Mouse (Mus musculus) left cerebral cortex, adult 8-10 months (tissue): ENCODE data around the gene Pus7. TPM values are rescaled to one million over a fixed set of nuclear protein-coding genes. Genes with fewer than 3 reads are reported as not detected.

Source experiments
- total RNA-seq, 4 experiments: library from RNA; stranded (reverse); gene quantifications; 2 replicates each; pipeline ENCODE4 v1.2.4; 2022

Pus7 gene
- total RNA-seq, 4 experiments from 2014 or later: 15.7 to 22.8 (median 17.8) TPM

Other genes starting within 250 kb of the Pus7 start
- gene Srpk2, start 99.1 kb downstream of the Pus7 start, total RNA-seq: 100 to 1,000 TPM; 175 to 211 (median 194) TPM
- gene Rint1, start 4.0 kb upstream of the Pus7 start, total RNA-seq: 10 to 100 TPM; 18.8 to 22.9 (median 21.0) TPM
- gene Tomm7, start 60.5 kb upstream of the Pus7 start, total RNA-seq: 10 to 100 TPM; 69.2 to 86.5 (median 78.1) TPM
- gene Fam126a, start 247.0 kb upstream of the Pus7 start, total RNA-seq: 10 to 100 TPM; 17.3 to 20.5 (median 18.6) TPM